Mouse (Mus musculus) neural tube, embryonic 12.5 days (tissue): ENCODE measurements around the gene Rab4b. TPM values are rescaled to one million over a fixed set of nuclear protein-coding genes. Genes with fewer than 3 reads are reported as not detected.

ENCODE experiments used
- ATAC-seq: fragments of 200-750 bp; cut with Nextera tagmentation; 2 replicates; pipeline ENCODE4 v1.8.0; 2017; ENCODE audit warnings: low read depth, mild to moderate bottlenecking, moderate TSS enrichment, moderate library complexity; ENCODE audit not compliant: low FRiP score
- H3K27ac ChIP-seq: fragments of 300-500 bp; sonication (generic); 2 replicates; pipeline ENCODE4 v1.5.1; 2016
- H3K27me3 ChIP-seq: fragments of 300-500 bp; sonication (generic); replicated peaks from 2 replicates; pipeline ENCODE4 v1.6.1; 2016; ENCODE audit warnings: mild to moderate bottlenecking
- H3K36me3 ChIP-seq: fragments of 300-500 bp; sonication (generic); 2 replicates; pipeline ENCODE4 v1.6.1; 2016; ENCODE audit warnings: mild to moderate bottlenecking
- H3K4me1 ChIP-seq: fragments of 300-500 bp; sonication (generic); 2 replicates; pipeline ENCODE4 v1.6.1; 2016
- H3K4me2 ChIP-seq: fragments of 300-500 bp; sonication (generic); replicated peaks from 2 replicates; pipeline ENCODE4 v1.6.1; 2016; ENCODE audit warnings: mild to moderate bottlenecking
- H3K4me3 ChIP-seq: fragments of 300-500 bp; sonication (generic); 2 replicates; pipeline ENCODE4 v1.5.1; 2016
- H3K9ac ChIP-seq: fragments of 300-500 bp; sonication (generic); 2 replicates; pipeline ENCODE4 v1.6.1; 2016; ENCODE audit warnings: mild to moderate bottlenecking
- H3K9me3 ChIP-seq: fragments of 300-500 bp; sonication (generic); 2 replicates; pipeline ENCODE4 v1.6.1; 2016; ENCODE audit warnings: mild to moderate bottlenecking
- WGBS: fragments of 180-500 bp; shearing (Covaris S2); methylation state at CpG from one replicate; pipeline ENCODE4 v1.1.7; 2016; 5-methylcytosine and 5-hydroxymethylcytosine counted together
- polyA plus RNA-seq: library from polyadenylated mRNA; unstranded; fragments of >200 nt; fragmentation: Nextera tagmentation; extraction: Ambion mirVana; gene quantifications from 2 replicates; pipeline ENCODE4 v1.2.1, GENCODE M21; 2016

Rab4b gene
- polyA plus RNA-seq, 1 experiment from 2014 or later: 100 TPM

DNA sequence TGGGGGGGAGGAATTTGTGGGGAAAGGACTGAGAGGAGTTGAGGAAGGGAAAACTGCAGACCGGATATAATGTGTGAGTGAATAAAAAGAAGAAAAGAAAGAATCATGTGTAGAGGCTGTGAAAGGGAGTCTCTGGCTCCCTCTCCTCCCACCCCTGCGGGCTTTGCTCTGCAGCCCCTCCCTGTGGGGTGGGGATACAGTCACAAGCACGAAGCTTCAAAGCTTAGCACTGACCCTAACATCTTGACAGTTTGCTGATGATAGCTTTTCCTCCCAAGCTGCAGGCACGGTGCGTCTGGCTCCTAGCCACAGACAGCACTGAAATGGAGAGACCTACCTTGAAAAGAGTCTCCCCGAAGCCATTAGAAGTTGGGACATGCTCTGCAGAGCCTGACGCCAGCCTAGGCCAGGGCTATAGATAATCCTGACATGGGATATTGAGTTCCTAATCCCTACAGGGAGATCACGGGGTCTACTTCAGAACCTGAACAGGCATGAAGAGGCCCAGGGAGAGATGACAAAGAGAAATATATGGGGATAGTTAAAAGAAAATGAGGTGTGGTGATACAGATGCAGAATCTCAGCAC is 42.2 kb downstream of the Rab4b start:
- H3K4me3 ChIP-seq: no peak overlapping the region
- H3K9me3 ChIP-seq: peaks cover 7% of the 10 kb centered on the region
- no peak for ATAC-seq
- 67% methylated on average over 8 of the region's 8 CpGs for WGBS
- no peaks in the 10 kb centered on the region for H3K27me3 ChIP-seq
- H3K4me2 ChIP-seq: no peak overlapping the region
- no peaks in the 10 kb centered on the region for H3K4me1 ChIP-seq
- H3K27ac ChIP-seq: no peak overlapping the region
- no peaks in the 10 kb centered on the region for H3K36me3 ChIP-seq
- H3K9ac ChIP-seq: no peak overlapping the region

DNA sequence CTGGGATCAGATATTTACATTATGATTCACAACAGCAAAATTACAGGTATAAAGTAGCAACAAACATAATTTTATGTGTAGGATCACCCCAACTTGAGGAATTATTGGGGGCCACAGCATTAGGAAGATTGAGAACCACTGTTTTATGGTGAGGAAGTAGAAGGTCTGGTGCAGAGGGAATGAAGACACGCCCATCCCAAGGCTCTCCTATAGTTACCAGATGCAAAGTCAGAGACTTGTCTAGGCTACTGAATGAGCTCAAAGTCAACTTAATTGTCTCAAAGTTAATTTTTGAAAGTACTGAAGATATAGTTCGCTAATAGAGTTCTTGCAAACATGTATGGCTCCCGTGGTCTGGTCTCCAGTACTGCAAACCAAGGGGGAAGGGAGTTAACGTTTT is 44.9 kb downstream of the Rab4b start:
- H3K27me3 ChIP-seq: no peaks in the 10 kb centered on the region
- WGBS: 81% methylated on average over 4 of the region's 4 CpGs
- no peaks in the 10 kb centered on the region for H3K36me3 ChIP-seq
- H3K4me3 ChIP-seq: no peak overlapping the region
- H3K4me2 ChIP-seq: no peak overlapping the region
- H3K9ac ChIP-seq: no peak overlapping the region
- ATAC-seq: no peak
- no peaks in the 10 kb centered on the region for H3K4me1 ChIP-seq
- H3K27ac ChIP-seq: no peak overlapping the region
- no peaks in the 10 kb centered on the region for H3K9me3 ChIP-seq

DNA sequence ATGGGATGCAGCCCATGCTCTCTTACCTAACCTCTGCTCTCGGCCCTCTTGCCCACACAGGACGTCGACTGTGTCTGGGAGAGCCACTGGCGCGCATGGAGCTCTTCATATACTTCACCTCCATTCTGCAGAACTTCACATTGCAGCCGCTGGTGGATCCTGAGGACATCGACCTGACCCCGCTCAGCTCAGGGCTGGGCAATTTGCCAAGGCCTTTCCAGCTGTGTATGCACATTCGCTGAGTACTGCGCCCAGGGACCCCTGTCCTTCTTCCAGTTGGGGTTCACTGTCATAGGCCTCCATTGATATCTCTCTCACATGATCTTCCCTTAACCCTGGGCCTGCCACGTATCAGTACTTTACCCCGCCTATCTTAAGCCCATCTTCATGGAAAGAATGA is 45.5 kb downstream of the Rab4b start:
- H3K9ac ChIP-seq: no peak overlapping the region
- ATAC-seq: no peak
- H3K4me1 ChIP-seq: no peaks in the 10 kb centered on the region
- no peaks in the 10 kb centered on the region for H3K27me3 ChIP-seq
- H3K36me3 ChIP-seq: no peaks in the 10 kb centered on the region
- no peak overlapping the region for H3K27ac ChIP-seq
- H3K4me2 ChIP-seq: no peak overlapping the region
- 73% methylated on average over 12 of the region's 12 CpGs for WGBS
- H3K4me3 ChIP-seq: no peak overlapping the region
- no peaks in the 10 kb centered on the region for H3K9me3 ChIP-seq

DNA sequence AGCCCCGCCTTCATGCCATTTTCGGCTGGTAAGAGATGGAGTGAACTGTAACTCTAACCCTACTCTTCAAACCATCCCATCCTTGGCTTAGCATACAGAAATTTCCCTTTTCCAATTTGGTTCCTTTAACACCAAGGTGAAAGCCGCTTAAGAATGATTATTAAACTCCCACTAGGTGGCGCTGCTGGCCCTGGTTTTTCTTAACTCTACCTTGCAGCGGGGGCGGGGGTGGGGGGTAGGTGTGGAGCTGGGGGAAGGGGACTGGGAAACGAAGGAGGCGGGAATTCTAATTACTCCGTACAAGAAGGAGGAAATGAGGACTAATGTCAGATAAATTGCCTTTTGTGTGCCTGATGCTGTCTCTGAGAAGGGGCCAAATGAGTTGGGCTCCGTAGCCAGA is 46.1 kb downstream of the Rab4b start:
- ATAC-seq: no peak
- Histone ChIP-seq H3K9me3 (no peaks in the 10 kb centered on the region), H3K27ac (no peak overlapping the region), H3K4me3 (no peak overlapping the region), H3K4me1 (no peaks in the 10 kb centered on the region), H3K9ac (no peak overlapping the region), H3K36me3 (no peaks in the 10 kb centered on the region), H3K27me3 (no peaks in the 10 kb centered on the region), H3K4me2 (no peak overlapping the region)
- 15% methylated on average over 10 of the region's 10 CpGs for WGBS

DNA sequence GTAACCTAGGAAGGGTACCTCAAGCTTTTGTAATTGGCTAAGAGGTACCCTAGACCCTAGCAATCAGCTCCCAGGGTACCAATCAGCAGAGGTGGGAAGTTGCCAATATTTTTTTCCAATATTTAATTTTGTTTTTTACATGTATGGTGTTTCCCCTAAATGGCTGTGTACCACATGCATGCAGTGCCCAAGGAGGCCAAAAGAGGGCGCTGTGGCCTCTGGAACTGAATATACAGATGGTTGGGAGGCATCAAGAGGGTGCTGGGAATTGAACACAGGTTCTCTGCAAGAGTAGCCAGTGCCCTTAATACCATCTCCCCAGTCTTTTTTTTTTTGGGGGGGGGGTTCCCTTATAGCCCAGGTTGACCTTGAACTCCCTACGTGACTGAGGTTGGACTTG is 47.3 kb downstream of the Rab4b start:
- no peak for ATAC-seq
- H3K9ac ChIP-seq: no peak overlapping the region
- no peaks in the 10 kb centered on the region for H3K4me1 ChIP-seq
- no peaks in the 10 kb centered on the region for H3K9me3 ChIP-seq
- no peak overlapping the region for H3K27ac ChIP-seq
- H3K27me3 ChIP-seq: no peaks in the 10 kb centered on the region
- H3K4me3 ChIP-seq: no peak overlapping the region
- 67% methylated on average over 2 of the region's 2 CpGs for WGBS
- H3K36me3 ChIP-seq: no peaks in the 10 kb centered on the region
- H3K4me2 ChIP-seq: no peak overlapping the region

DNA sequence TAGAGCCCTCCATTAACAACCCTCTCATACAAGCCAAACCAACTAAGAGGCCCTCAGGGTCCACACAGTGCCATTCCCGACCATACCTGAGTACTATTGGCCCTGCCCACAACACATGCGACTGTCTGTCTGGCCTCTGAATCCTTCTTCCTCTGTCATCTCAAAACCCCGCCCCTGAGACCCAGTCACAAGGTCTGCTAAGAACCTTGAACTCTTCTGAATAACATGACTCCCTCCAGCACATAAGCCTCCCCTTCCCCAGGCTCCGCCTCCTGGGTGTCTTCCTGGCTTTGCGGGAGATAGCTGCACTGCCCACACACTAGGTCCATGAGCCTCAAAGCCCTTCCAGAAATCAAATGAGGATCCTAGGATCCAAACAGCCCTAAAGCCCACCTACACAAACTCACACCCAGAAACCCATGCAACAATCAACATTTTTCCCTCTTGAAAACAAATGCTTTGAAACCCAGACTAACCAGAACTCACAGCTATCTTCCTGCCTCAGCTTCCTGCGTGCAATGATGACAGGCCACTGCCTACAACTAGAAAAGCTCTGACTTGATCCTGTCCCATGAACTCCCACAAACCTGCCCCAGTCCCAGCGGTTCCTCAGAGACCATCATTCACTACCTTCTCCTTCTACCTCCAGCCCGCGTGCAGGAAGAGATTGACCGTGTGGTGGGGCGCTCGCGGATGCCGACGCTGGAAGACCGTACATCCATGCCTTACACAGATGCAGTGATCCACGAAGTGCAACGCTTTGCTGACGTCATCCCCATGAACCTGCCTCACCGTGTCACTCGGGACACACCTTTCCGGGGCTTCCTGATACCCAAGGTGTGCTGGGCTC is 48.0 kb downstream of the Rab4b start:
- 87% methylated on average over 22 of the region's 22 CpGs for WGBS
- Histone ChIP-seq H3K4me1 (no peaks in the 10 kb centered on the region), H3K27ac (no peak overlapping the region), H3K36me3 (no peaks in the 10 kb centered on the region), H3K4me2 (no peak overlapping the region), H3K9ac (no peak overlapping the region), H3K4me3 (no peak overlapping the region), H3K27me3 (no peaks in the 10 kb centered on the region), H3K9me3 (no peaks in the 10 kb centered on the region)
- no peak for ATAC-seq

DNA sequence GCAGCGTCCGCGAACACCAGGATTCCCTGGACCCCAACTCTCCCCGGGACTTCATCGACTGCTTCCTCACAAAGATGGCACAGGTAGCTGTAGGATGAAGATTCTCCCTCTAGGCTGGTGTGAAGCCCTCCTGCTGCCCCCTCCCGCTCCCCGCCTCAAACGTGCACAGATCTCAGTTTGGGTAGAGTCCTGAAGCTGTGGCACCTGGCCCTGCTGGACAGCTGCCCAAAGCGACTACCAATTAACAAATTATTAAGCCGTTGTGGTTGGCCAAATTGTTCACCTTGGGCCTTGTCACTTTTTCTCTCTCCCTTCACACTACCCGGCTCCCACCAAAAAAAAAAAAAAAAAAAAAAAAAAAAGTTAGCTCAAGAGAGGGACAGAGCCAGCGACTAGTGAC is 48.9 kb downstream of the Rab4b start:
- WGBS: 90% methylated on average over 12 of the region's 12 CpGs
- no peak for ATAC-seq
- H3K27me3 ChIP-seq: no peaks in the 10 kb centered on the region
- no peak overlapping the region for H3K9ac ChIP-seq
- no peak overlapping the region for H3K4me3 ChIP-seq
- H3K4me2 ChIP-seq: no peak overlapping the region
- no peaks in the 10 kb centered on the region for H3K36me3 ChIP-seq
- no peaks in the 10 kb centered on the region for H3K4me1 ChIP-seq
- no peak overlapping the region for H3K27ac ChIP-seq
- H3K9me3 ChIP-seq: no peaks in the 10 kb centered on the region

DNA sequence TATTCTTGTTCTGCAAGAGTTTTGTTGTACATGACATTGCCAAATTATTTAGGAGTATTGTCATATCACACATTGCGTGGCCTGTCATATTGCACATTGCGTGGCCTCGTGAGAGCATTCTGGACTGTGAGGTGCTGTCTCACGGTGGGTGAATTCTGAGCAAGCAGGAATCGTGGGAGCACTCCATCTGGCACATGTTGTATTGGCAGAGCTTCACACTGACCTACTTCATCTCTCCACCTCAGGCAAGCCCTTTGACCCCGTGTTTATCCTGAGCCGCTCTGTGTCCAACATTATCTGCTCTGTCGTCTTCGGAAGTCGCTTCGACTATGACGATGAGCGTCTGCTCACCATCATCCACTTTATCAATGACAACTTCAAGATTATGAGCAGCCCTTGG is 49.8 kb downstream of the Rab4b start:
- Histone ChIP-seq H3K27ac (no peak overlapping the region), H3K4me2 (no peak overlapping the region), H3K4me1 (no peaks in the 10 kb centered on the region), H3K4me3 (no peak overlapping the region), H3K36me3 (no peaks in the 10 kb centered on the region), H3K9me3 (no peaks in the 10 kb centered on the region), H3K9ac (no peak overlapping the region), H3K27me3 (no peaks in the 10 kb centered on the region)
- no peak for ATAC-seq
- 92% methylated on average over 13 of the region's 13 CpGs for WGBS

DNA sequence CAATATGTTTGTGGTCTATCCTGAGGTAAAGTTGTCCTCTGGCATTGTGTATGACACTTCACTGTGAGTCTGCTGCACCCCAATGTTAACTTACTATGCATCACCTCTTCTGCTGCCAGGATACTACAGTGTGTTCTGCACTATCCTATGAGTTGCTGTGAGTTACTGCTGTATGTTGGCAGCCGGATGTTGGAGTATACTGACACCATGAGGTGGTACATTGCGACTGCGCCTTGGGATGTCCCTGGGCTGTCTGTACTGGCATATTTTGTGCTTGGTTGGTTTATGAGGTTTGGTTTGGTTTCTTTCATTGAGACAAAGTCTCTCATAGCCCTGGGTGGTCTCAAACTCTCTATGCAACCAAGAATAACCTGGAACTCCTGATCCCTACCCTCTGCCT is 50.5 kb downstream of the Rab4b start:
- no peak overlapping the region for H3K9ac ChIP-seq
- no peaks in the 10 kb centered on the region for H3K9me3 ChIP-seq
- H3K27me3 ChIP-seq: no peaks in the 10 kb centered on the region
- ATAC-seq: no peak
- H3K4me1 ChIP-seq: no peaks in the 10 kb centered on the region
- no peak overlapping the region for H3K27ac ChIP-seq
- H3K4me2 ChIP-seq: no peak overlapping the region
- H3K4me3 ChIP-seq: no peak overlapping the region
- whole genome bisulfite sequencing: 63% methylated on average over 3 of the region's 3 CpGs
- no peaks in the 10 kb centered on the region for H3K36me3 ChIP-seq

DNA sequence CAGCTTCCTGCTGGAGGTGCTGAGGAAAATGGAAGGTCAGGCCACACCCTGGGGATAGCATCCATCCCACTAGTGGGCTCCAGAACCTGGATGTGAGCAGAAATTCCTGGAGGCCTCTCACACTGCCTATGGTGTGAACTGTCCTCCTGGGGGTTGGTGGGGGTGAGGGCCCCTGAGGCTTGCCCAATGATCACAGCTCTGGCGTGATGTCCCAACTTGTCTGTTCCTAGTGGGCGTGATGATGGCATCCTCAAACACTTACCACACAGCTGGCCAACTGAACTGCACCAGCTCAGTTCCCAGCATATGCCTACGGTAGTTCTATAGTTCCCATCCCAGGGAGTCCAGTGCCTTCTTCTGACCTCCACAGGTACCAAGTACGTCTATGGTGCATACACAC is 53.7 kb downstream of the Rab4b start:
- ATAC-seq: no peak
- Histone ChIP-seq H3K36me3 (no peaks in the 10 kb centered on the region), H3K9me3 (no peaks in the 10 kb centered on the region), H3K4me2 (no peak overlapping the region), H3K27ac (no peak overlapping the region), H3K4me1 (no peaks in the 10 kb centered on the region), H3K4me3 (no peak overlapping the region), H3K27me3 (no peaks in the 10 kb centered on the region), H3K9ac (no peak overlapping the region)
- WGBS: 80% methylated on average over 4 of the region's 4 CpGs

DNA sequence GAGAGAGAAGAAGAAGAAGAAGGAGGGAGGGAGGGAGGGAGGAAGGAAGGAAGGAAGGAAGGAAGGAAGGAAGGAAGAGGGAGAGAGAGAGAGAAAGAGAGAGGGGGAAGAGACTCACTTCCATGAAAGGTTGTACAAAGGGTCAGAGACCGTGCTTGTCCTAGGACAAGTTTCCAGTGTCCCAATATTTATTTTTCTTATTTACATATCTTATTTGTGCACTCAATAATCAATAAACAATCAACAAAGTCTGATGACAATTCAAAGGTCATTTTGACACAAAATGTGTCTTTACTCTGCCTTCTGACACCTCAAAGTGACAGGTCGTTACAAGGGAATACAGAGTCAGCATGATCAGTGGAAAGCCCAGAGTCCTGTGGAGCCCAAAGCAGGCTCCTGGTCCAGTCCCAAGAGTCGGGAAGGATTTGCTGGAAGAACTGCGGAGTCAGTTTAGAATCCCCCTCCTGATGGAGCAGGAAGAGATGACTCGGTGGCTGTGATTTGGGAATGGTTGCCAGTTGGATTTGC is 54.3 kb downstream of the Rab4b start:
- Histone ChIP-seq H3K4me3 (no peak overlapping the region), H3K9ac (no peak overlapping the region), H3K27ac (no peak overlapping the region), H3K4me2 (no peak overlapping the region), H3K9me3 (no peaks in the 10 kb centered on the region), H3K27me3 (no peaks in the 10 kb centered on the region), H3K4me1 (no peaks in the 10 kb centered on the region), H3K36me3 (no peaks in the 10 kb centered on the region)
- no peak for ATAC-seq
- WGBS: 81% methylated on average over 5 of the region's 5 CpGs

DNA sequence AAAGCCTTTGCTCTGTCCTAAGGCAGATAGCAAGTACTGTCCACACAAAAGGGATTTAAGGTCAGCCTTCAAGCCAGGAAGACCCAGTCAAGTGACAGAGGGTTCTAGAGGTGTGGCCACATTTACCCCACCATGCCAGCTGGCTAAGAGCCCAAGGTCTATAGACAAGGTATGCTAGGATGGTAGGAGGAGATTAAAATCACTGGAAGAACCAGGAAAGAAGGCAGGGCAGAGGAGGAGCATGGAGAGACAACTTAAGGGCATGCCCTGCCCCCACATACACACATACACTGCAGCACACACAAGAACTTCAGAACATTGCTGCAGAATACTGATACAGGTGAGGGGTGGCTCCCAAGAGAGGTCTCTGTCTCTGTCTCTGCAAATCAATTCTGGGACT is 59.0 kb downstream of the Rab4b start, which contains the start of gene Cyp2f2:
Gene Cyp2f2, plus strand, starts transcription at position 234 of the 400 bp plus-strand sequence.
- H3K27ac ChIP-seq: no peak within 1 kb of the TSS
- no peaks in the 10 kb centered on the region for H3K36me3 ChIP-seq
- H3K4me1 ChIP-seq: no peaks in the 10 kb centered on the region
- no peaks in the 10 kb centered on the region for H3K27me3 ChIP-seq
- no peak within 1 kb of the TSS for H3K4me3 ChIP-seq
- no peak for ATAC-seq
- no peak within 1 kb of the TSS for H3K9ac ChIP-seq
- no peaks in the 10 kb centered on the region; the same call in 1 of the 2 replicates for H3K9me3 ChIP-seq
- H3K4me2 ChIP-seq: no peak within 1 kb of the TSS
